Mouse (Mus musculus) right cerebral cortex, postnatal 14 days (tissue): ENCODE results near the gene Gm20388.

ENCODE experiments used
- DNase-seq: peaks from one replicate; pipeline ENCODE4 v3.0.0; 2022

Gm20388 gene

DNA sequence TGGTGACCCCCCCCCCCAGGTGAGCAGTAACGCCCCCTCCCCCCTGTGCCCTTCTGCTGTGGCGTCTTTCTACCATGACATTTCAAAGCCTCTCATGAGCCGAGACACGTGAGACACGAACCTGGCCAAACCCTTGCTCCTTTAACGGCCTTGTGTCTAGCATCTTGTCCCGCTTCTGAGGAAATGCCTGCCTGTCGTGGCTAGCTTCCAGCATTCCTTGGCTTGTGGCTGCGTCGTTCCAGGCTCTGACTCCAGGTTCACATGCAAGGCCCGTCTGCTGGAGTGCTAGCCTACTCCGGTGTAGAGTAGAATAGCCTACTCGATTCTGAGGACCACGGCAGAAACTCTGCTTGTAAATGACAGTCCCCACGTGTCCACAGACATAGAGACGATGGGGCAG lies 467.7 kb downstream of the Gm20388 start:
- DNase-seq, result no peak

DNA sequence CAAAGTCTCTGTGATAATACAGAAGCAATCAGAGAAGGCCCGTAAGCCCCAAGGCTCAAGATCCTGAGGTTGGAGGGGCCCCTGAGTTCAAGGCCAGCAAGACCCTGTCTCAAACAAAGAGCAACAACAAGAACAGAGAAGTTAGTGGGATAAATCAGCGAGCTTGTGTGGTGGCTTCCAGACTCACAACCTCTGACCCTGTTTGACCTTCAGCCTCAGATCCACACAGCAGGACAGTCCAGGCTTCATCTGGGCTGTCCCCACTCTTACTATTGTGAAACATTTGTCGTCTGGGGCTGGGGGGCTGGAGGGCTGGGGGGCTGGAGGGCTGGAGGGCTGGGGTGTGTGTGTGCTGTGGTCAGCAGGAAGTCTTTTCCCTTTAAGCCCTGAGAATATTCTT lies 468.4 kb downstream of the Gm20388 start:
- DNase-seq, result no peak

DNA sequence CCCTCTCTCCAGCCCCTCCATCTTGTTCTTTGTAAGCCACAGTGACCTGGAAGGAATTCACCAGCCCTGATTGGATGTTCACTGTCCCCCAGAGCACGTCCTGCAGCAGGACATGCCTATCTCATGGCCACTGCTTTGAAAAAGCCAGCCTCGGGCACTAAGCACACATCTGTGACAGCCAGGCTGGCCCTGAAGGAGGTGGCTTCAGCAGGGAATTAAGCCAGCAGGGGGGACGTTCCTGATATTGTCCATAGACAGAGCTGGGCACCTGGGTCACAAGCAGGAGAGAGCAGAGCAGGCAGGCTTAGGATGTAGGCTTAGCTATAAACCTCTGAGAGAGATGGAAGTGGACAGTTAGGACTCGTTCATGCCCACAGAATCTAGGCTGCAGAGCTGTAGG lies 471.2 kb downstream of the Gm20388 start:
- DNase-seq, result no peak

DNA sequence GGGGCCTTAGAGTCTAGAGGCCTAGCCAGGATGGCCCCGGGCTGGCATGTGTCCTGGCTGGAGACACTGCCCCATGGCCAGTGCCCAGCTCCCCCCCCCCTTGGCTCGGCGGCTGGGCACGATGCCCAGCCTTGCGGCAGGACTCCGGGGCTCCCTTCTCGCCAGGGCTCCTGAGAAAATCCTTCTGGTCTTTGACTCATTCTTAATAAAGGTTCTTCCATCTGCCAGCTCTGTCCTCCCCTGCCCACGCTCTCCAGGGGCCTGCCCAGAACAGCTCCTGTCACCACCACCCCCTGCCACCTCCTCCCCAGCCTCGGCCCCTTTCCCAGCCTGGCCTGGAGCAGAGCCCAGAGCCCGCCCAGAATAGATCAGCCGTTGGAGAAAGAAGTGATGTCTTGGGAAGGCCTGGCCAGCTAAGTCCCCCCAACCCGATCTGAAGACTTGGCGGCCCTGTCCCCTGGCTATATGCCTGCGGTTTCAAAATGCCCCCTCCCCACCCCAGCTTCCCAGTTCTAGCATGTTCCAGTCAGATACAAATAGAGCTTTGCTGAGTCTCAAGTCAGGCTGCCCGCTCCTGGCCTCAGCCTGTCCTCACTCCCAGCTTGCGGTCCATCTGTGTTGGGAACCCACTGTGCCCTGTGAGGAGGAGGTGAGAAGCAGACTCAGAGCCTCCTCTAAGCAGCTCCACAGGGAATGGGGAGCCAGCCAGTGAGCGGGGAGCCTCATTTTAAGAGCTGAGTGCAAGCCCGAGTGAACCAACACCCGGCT lies 472.0 kb downstream of the Gm20388 start:
- peak; percentile 85 for DNase-seq

GRCm38 (mm10) chr8:120383204-120383560 lies 472.5 kb downstream of the Gm20388 start:
- DNase-seq, result no peak

DNA sequence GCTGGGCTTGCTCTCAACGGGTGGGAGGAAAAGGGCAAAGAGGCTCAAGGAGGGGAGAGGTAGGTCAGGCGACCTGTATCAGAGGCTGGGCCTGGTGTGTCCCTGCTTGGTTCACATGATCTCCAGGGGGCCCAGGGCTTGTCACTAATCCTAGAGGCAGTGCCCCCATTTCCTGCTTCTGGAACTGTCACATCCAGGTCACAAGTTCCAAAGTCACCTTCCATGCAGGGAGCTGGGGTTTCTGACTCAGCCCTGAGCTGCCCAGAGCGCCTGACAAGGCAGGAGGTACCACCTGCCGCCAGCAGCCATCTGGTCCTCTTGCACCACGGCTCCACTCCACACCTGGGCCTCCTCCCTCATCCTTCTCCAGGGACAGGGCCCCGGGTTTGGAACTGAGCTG lies 473.1 kb downstream of the Gm20388 start:
- DNase-seq, result no peak

GRCm38 (mm10) chr8:120384745-120385144 lies 474.1 kb downstream of the Gm20388 start:
- DNase-seq, result no peak

DNA sequence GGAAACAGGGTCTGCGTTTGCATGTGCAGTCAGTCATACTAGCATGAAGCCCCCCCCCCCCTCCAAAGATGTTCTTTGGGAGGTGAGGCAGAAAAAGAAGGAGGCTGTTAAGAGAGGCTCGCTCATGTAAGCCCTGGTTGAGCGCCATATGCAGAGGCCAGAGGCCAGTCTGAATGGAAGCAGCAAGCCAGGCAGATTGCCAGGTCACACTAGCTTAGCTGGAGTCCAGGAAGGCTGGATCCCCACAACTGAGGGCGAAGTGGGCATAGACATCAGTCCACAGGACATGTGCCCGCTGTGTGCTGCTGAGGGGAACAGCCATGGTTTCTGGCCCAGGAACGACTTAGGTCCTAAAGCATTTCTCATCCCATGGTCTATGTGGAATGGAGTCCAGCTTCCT lies 477.6 kb downstream of the Gm20388 start:
- no peak for DNase-seq

DNA sequence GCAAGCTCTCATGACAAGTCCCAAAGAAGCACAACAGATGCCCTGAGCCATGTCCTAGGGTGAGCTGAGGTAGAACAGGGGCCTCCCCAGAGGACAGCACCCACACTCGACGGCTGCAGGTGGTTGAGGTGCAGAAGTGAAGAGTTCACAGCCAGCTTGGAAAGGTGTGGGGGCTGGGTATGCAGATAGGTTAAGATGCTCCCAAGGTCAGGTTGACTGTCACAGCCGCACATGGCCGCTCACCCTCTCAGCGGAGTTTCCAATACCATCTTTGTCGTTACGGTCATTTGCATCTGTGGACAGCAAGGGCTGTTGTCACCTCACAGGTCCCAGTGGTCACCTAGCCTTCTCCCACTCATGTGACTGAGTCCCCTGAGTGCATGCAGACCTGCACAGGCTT lies 480.0 kb downstream of the Gm20388 start:
- DNase-seq, result no peak

- DNase-seq, result no peak
Measured at GRCm38 (mm10) chr8:120391856-120392255, 481.2 kb downstream of the Gm20388 start.

DNA sequence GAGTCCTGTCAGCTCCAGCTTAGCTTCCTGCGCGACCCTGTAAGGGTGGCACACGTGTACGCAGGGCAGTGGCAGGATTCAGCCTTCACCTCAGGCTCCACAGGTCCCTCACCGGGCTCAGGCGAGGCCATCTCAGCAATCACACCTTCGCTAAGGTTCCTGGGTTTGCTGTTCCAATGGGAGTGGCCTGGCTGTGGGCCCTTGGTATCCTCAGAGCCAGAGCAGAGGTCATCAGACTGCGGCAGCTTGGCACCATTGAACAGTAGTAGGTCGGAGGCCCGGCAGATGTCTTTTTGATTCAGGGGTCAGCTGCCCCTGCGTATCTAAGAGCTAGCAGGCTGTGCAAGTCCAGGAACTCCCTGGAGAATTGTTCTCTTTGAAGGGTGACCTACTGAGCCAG lies 482.4 kb downstream of the Gm20388 start:
- DNase-seq, result no peak

GRCm38 (mm10) chr8:120393871-120394275 lies 483.2 kb downstream of the Gm20388 start:
- DNase-seq, result no peak

DNA sequence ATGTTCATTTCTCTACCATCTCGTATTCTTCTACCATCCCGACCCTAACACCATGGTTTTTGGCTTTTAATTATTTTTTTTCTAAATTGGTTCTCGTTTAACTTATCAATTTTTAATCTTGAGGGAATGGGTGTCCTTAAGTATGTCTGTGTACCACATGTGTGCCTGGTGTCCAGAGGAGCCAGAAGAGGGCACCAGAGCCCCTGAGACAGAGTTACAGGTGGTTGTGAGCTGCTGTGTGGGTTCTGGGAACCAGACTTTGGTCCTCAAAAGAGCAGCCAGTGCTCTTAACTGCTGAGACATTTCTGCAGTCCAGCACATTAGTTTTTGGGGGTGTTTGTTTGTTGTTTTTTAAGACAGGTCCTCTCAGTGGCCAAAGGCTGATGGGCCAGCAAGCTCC lies 485.3 kb downstream of the Gm20388 start:
- no peak for DNase-seq

GRCm38 (mm10) chr8:120396756-120397155 lies 486.1 kb downstream of the Gm20388 start:
- DNase-seq, result no peak

GRCm38 (mm10) chr8:120397444-120398411 lies 487.1 kb downstream of the Gm20388 start:
- DNase-seq, result no peak

DNA sequence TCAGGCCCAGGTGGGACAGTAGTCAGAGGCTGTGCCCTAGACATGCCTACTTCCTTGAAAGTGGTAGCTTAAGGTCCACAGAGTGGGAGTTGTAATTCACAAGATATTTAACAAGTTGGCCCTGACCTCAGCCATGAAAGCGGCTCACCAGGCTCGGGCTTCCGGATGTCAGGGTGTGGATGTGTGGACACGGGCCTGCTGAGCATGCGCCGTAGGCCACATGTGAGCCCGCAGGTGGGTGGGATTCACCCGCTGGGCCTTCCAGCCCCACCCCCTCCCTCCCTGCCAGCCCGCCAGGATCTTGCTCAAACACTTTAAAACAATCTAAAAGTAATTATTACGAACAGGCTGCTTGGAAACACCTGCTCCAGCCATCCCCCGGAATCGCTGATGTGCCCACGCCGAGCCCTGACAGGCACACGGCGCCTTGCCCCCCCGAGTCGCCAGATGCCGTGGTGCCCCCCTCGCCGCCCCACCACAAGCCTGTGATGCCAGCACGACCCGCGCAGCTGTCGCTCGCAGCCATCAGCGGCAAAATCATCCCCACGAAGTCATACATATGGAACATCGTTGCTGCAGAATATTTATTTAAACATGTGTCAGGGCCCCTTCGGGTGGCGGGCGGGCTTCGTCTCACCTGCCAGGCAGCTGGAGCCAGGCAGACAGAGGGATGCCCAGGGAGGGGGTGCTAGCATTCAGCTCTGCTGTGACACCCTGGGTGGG lies 488.7 kb downstream of the Gm20388 start:
- no peak for DNase-seq

GRCm38 (mm10) chr8:120401216-120401615 lies 490.6 kb downstream of the Gm20388 start:
- DNase-seq, result no peak

DNA sequence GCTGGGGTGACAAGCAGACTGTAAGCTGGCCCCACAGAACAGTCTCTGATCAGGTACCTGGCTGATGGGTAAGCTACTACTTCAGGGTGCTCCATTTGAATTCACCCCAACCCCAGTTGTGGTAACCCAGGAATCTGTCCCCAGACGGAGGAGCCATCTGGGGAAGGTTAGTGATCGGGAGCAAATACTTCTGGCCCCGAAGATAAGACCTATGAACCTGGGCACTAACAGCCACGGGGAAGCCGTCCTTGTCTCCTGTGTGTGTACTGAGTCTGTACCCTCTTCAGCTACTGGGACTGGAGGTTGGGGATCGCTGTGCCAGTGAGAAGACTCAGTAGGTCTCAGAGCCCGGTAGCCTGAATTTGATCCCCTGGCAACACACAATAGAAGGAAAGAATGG lies 491.1 kb downstream of the Gm20388 start:
- DNase-seq, result no peak

- DNase-seq, result no peak
Measured at GRCm38 (mm10) chr8:120403606-120404269, 493.1 kb downstream of the Gm20388 start.

DNA sequence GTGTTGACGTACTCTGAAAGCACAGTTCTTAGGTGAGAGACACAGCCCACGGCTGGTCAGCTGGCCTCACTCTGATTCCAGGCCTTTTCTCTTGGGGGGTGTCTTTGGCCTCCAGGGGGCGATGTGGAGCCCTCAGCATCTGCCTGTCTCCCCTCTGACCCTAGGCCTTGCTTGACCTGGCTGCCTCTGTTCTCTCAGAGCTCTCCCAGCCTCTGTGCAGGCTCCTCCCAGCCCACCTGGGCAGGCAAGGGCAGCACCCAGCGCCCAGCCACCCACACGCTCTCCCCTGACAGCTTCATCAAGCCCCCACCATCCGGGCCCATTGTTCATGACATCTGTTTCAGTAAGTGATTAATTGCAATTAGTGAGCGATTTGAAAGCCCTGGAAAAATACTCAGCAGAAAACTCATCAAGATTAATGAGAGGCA lies 494.0 kb downstream of the Gm20388 start:
- DNase-seq, result peak; percentile 48

GRCm38 (mm10) chr8:120406008-120406632 lies 495.5 kb downstream of the Gm20388 start:
- DNase-seq, result no peak

DNA sequence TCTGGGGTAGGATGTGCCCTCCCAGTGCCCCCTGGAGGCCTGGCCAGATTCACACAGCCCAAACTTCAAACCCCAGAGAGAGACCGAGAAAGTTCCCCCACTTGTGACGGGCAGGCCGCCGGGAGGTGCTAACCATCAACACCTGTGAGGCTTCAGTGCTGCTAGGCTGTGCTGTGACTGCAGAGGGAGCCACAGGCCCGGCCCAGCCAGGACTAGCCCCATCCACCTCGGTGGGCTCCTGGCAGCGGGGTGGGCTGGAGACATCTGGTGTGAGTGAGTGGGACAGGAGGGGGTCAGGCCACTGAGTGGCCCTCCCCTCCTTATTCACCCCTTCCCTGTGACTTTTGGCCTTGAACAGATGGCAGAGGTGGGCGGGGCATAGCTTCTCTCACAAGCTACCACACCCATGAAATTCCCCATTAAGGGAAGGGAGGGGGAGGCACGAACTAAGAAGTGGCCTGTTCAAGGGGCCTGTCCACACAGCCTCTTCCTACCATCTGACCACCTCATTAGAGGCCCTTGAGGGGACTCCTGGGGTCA lies 497.1 kb downstream of the Gm20388 start:
- DNase-seq, result no peak
